ENCODE assay signal across 8 mouse cellular contexts in genomic region chr12:105475230-105475911, GRCm38 (mm10). TPM values are rescaled to one million over a fixed set of nuclear protein-coding genes. Genes with fewer than 3 reads are reported as not detected.
DNase-seq lines count a peak whose midpoint lies in the region; ATAC-seq lines count a peak whose summit lies in the region.
"Had no signal": no experiment of that assay in that cellular context is flagged by ENCODE, and none has a peak within 500 bp of the region (broad histone marks: within the 10 kb centered on the region; RNA-seq: fewer than 3 reads in every experiment).

No protein-coding gene starts in this region.

- H3K27me3 ChIP-seq in neural tube, embryonic 12.5 days (replicated peaks), result no peaks in the 10 kb centered on the region
- no peaks in the 10 kb centered on the region for H3K27me3 ChIP-seq in forebrain, embryonic 16.5 days (replicated peaks; ENCODE audit: control insufficient read depth, insufficient read depth, low read length)

- H3K4me1 ChIP-seq in neural tube, embryonic 12.5 days, result peaks cover 18% of the 10 kb centered on the region
- peaks cover 8% of the 10 kb centered on the region for H3K4me1 ChIP-seq in forebrain, embryonic 16.5 days (replicated peaks; ENCODE audit: control insufficient read depth, insufficient read depth, low read length)

- ATAC-seq in neural tube, embryonic 12.5 days (ENCODE audit: low FRiP score, low read depth), result peak; percentile 51; the same call in 1 of the 2 replicates
- ATAC-seq in forebrain, embryonic 16.5 days, result peak; percentile 49; the same call in 1 of the 2 replicates

- H3K9me3 ChIP-seq in neural tube, embryonic 12.5 days, result no peaks in the 10 kb centered on the region
- no peaks in the 10 kb centered on the region for H3K9me3 ChIP-seq in forebrain, embryonic 16.5 days (ENCODE audit: control insufficient read depth, low read length)

- no peak for DNase-seq in neural tube, embryonic 10.5 days (ENCODE audit: extremely low spot score, low spot score)
- peak; percentile 63 to 75 for DNase-seq in kidney, postnatal 36 days
- DNase-seq in telencephalon, adult 2 months (ENCODE audit: low read depth, low spot score), result peak; percentile 77
- no peak for DNase-seq in lung, postnatal 25 days (ENCODE audit: low spot score)
- no peak for DNase-seq in spleen, postnatal 14 days (ENCODE audit: low spot score in 2 of 2)
- DNase-seq: gastrocnemius, postnatal 10 days had no signal

- H3K9ac ChIP-seq in neural tube, embryonic 12.5 days, result no peak overlapping the region
- H3K9ac ChIP-seq in forebrain, embryonic 16.5 days (replicated peaks; ENCODE audit: low read depth, low read length), result no peak overlapping the region

- no peak overlapping the region for H3K27ac ChIP-seq in neural tube, embryonic 12.5 days
- H3K27ac ChIP-seq in forebrain, embryonic 16.5 days (ENCODE audit: low read length), result peak overlapping the region; percentile 34; the same call in 1 of the 2 replicates

- H3K4me3 ChIP-seq in neural tube, embryonic 12.5 days, result no peak overlapping the region
- no peak overlapping the region for H3K4me3 ChIP-seq in forebrain, embryonic 16.5 days (replicated peaks; ENCODE audit: low read length)

- 70% methylated on average over 12 of the region's 12 CpGs for WGBS in neural tube, embryonic 12.5 days
- 53% methylated on average over 12 of the region's 12 CpGs for WGBS in forebrain, embryonic 16.5 days

- H3K36me3 ChIP-seq in neural tube, embryonic 12.5 days, result peaks cover 11% of the 10 kb centered on the region
- peaks cover 4% of the 10 kb centered on the region for H3K36me3 ChIP-seq in forebrain, embryonic 16.5 days (ENCODE audit: control insufficient read depth, insufficient read depth)

- H3K4me2 ChIP-seq in neural tube, embryonic 12.5 days (replicated peaks), result no peak overlapping the region
- H3K4me2 ChIP-seq in forebrain, embryonic 16.5 days (ENCODE audit: low read length), result no peak overlapping the region

RNA-seq across cellular contexts. Expression of gene D430019H16Rik, which starts 21.7 kb away (rescaled TPM):
- polyA plus RNA-seq in neural tube, embryonic 12.5 days (2016; fragmentation: Nextera tagmentation; extraction: Ambion mirVana), result 6.9 and 8.4 TPM in 2 replicates
- polyA plus RNA-seq in forebrain, embryonic 16.5 days (2015; fragmentation: Nextera tagmentation; extraction: Ambion mirVana), result 14.0 and 17.8 TPM in 2 replicates

Comparison
In these comparisons a context has a peak if more than half of its experiments do, and no peak if none do; other contexts are left out.
1. DNase-seq: peak in kidney, postnatal 36 days (2 of 2) and telencephalon, adult 2 months (single experiment); none in neural tube, embryonic 10.5 days (single experiment), lung, postnatal 25 days (single experiment) and spleen, postnatal 14 days (0 of 2).